Mouse (Mus musculus): ENCODE results near the gene Zfp791.

DNA sequence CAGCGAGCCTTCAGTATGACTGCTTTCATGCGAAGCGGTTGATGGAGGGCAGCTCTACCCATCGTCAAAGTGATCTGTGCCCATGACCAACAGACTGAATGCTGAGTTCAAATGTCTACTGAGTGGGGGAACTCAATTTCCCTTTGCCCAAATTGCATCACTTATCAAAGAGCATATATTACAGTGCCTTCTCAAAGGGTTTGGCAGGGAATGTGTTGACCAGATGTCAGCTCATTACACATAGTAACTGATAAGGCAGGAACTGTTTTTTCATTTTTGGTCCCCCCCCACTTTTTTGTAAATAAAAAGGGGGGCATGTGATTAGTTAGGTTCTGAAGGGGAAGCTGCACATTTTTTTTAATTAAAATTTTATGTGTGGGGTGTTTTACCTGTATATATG is 60.3 kb downstream of the Zfp791 start:
- TF ChIP-seq CTCF (IDR thresholded peaks at IDR 0.05) (no peak), POLR2A (IDR thresholded peaks at IDR 0.05; ENCODE audit: insufficient read depth, low read depth, low read length) (no peak), EP300 (IDR thresholded peaks at IDR 0.05; ENCODE audit: insufficient read depth, low read depth, low read length) (no peak)
